Mouse (Mus musculus): ENCODE measurements around the gene Ing2. TPM values are rescaled to one million over a fixed set of nuclear protein-coding genes. Genes with fewer than 3 reads are reported as not detected.

The Ing2 gene
- 10 to 100 TPM; 41.8 to 54.7 TPM for total RNA-seq (2023)

GRCm38 (mm10) chr8:47674777-47675710 lies at the start of gene Ing2:
Gene Ing2 (minus strand): TSS chr8:47675556.

GRCm38 (mm10) chr8:47713761-47714745 lies 38.7 kb upstream of the Ing2 start, which contains the start of gene Cdkn2aip:
Gene Cdkn2aip (minus strand): TSS chr8:47713932.

Other genes with a start within 250 kb of the Ing2 start
- gene Stox2, start 229.2 kb downstream of the Ing2 start, total RNA-seq (2023) = 1 to 10 TPM; 1.5 to 2.0 TPM
- gene Trappc11, start 142.1 kb downstream of the Ing2 start, total RNA-seq (2023) = 10 to 100 TPM; 27.4 to 30.6 TPM
- gene Rwdd4a, start 141.9 kb downstream of the Ing2 start, total RNA-seq (2023) = 10 to 100 TPM; 12.0 to 12.7 TPM
- gene Cdkn2aip, start 38.4 kb upstream of the Ing2 start, total RNA-seq (2023) = 10 to 100 TPM; 21.6 to 22.7 TPM
- not detected for gene Cldn24, start 146.6 kb upstream of the Ing2 start, total RNA-seq (2023)
- gene Cldn22, start 148.9 kb upstream of the Ing2 start, total RNA-seq (2023) = not detected

All from neutrophil, adult 59 days (primary cell).